Mouse (Mus musculus): ENCODE measurements at regions not wholly inside any gene's neighbourhood (a gene's known extent, or its start where the extent isn't known, plus 50 kb on each side); places are given as distances from the start of the nearest gene placed in this dataset.

GRCm38 (mm10) chr12:80002474-80003125 lies 110.2 kb downstream of the Zfp36l1 start:
- 49% methylated on average over 13 of the region's 13 CpGs for WGBS

GRCm38 (mm10) chr12:80001794-80002193 lies 111.0 kb downstream of the Zfp36l1 start:
- H3K9me3 ChIP-seq (replicated peaks) = no peaks in the 10 kb centered on the region
- peaks cover 31% of the 10 kb centered on the region for H3K4me1 ChIP-seq
- ATAC-seq (ENCODE audit: insufficient number of reproducible peaks, low FRiP score, low TSS enrichment, low read depth) = no peak
- H3K9ac ChIP-seq = no peak overlapping the region
- H3K27me3 ChIP-seq = no peaks in the 10 kb centered on the region
- no peaks in the 10 kb centered on the region for H3K36me3 ChIP-seq
- H3K27ac ChIP-seq (replicated peaks) = peak overlapping the region; percentile 70
- WGBS = 25% methylated on average over 2 of the region's 2 CpGs
- H3K4me2 ChIP-seq (replicated peaks) = no peak overlapping the region
- no peak overlapping the region for H3K4me3 ChIP-seq (replicated peaks)

More at GRCm38 (mm10) chr12:80002474-80003125, 110.2 kb downstream of the Zfp36l1 start:
- no peak overlapping the region for H3K4me2 ChIP-seq (replicated peaks)
- no peak overlapping the region for H3K9ac ChIP-seq
- H3K36me3 ChIP-seq = no peaks in the 10 kb centered on the region
- no peak overlapping the region for H3K4me3 ChIP-seq (replicated peaks)
- H3K4me1 ChIP-seq = peaks cover 31% of the 10 kb centered on the region
- ATAC-seq (ENCODE audit: insufficient number of reproducible peaks, low FRiP score, low TSS enrichment, low read depth) = no peak
- no peaks in the 10 kb centered on the region for H3K27me3 ChIP-seq
- peak overlapping the region; percentile 76 for H3K27ac ChIP-seq (replicated peaks)
- H3K9me3 ChIP-seq (replicated peaks) = no peaks in the 10 kb centered on the region

- no peak overlapping the region for H3K27ac ChIP-seq (replicated peaks)
- H3K27me3 ChIP-seq = no peaks in the 10 kb centered on the region
- no peak for ATAC-seq (ENCODE audit: insufficient number of reproducible peaks, low FRiP score, low TSS enrichment, low read depth)
- no peak overlapping the region for H3K4me2 ChIP-seq (replicated peaks)
- H3K9ac ChIP-seq = no peak overlapping the region
- H3K4me1 ChIP-seq = peaks cover 40% of the 10 kb centered on the region
- H3K4me3 ChIP-seq (replicated peaks) = no peak overlapping the region
- H3K9me3 ChIP-seq (replicated peaks) = no peaks in the 10 kb centered on the region
- WGBS = 91% methylated on average over 7 of the region's 7 CpGs
- H3K36me3 ChIP-seq = no peaks in the 10 kb centered on the region
These were observed 112.9 kb downstream of the Zfp36l1 start for GRCm38 (mm10) chr12:79999868-80000370.

- no peaks in the 10 kb centered on the region for H3K27me3 ChIP-seq
- H3K4me1 ChIP-seq = peaks cover 41% of the 10 kb centered on the region
- no peak overlapping the region for H3K4me3 ChIP-seq (replicated peaks)
- no peak for ATAC-seq (ENCODE audit: insufficient number of reproducible peaks, low FRiP score, low TSS enrichment, low read depth)
- WGBS = 77% methylated on average over 5 of the region's 5 CpGs
- no peaks in the 10 kb centered on the region for H3K9me3 ChIP-seq (replicated peaks)
- no peak overlapping the region for H3K9ac ChIP-seq
- no peaks in the 10 kb centered on the region for H3K36me3 ChIP-seq
- H3K27ac ChIP-seq (replicated peaks) = no peak overlapping the region
- no peak overlapping the region for H3K4me2 ChIP-seq (replicated peaks)
These were observed 114.0 kb downstream of the Zfp36l1 start for GRCm38 (mm10) chr12:79998788-79999187.

GRCm38 (mm10) chr12:79998339-79998738 lies 114.5 kb downstream of the Zfp36l1 start:
- H3K36me3 ChIP-seq = no peaks in the 10 kb centered on the region
- H3K9ac ChIP-seq = no peak overlapping the region
- H3K4me2 ChIP-seq (replicated peaks) = no peak overlapping the region
- peaks cover 43% of the 10 kb centered on the region for H3K4me1 ChIP-seq
- WGBS = 77% methylated on average over 2 of the region's 2 CpGs
- no peak for ATAC-seq (ENCODE audit: insufficient number of reproducible peaks, low FRiP score, low TSS enrichment, low read depth)
- H3K27ac ChIP-seq (replicated peaks) = no peak overlapping the region
- no peaks in the 10 kb centered on the region for H3K27me3 ChIP-seq
- no peak overlapping the region for H3K4me3 ChIP-seq (replicated peaks)
- H3K9me3 ChIP-seq (replicated peaks) = no peaks in the 10 kb centered on the region

GRCm38 (mm10) chr12:79997201-79997600 lies 115.6 kb downstream of the Zfp36l1 start:
- ATAC-seq (ENCODE audit: insufficient number of reproducible peaks, low FRiP score, low TSS enrichment, low read depth) = no peak
- H3K4me1 ChIP-seq = peaks cover 40% of the 10 kb centered on the region

GRCm38 (mm10) chr12:79995521-79996094 lies 117.2 kb downstream of the Zfp36l1 start:
- 90% methylated on average over 4 of the region's 4 CpGs for WGBS

More at GRCm38 (mm10) chr12:79997201-79997600, 115.6 kb downstream of the Zfp36l1 start:
- Histone ChIP-seq H3K27me3 (no peaks in the 10 kb centered on the region), H3K27ac (replicated peaks) (no peak overlapping the region), H3K4me2 (replicated peaks) (no peak overlapping the region), H3K9ac (no peak overlapping the region), H3K4me3 (replicated peaks) (no peak overlapping the region), H3K9me3 (replicated peaks) (no peaks in the 10 kb centered on the region), H3K36me3 (no peaks in the 10 kb centered on the region)
- WGBS = 57% methylated on average over 4 of the region's 4 CpGs

GRCm38 (mm10) chr12:79993821-79994571 lies 118.8 kb downstream of the Zfp36l1 start:
- peak; percentile 64 for ATAC-seq (ENCODE audit: insufficient number of reproducible peaks, low FRiP score, low TSS enrichment, low read depth)
- WGBS = 56% methylated on average over 5 of the region's 5 CpGs
- H3K27ac ChIP-seq (replicated peaks) = peak overlapping the region; percentile 84
- peaks cover 60% of the 10 kb centered on the region for H3K4me1 ChIP-seq
- no peak overlapping the region for H3K9ac ChIP-seq
- no peaks in the 10 kb centered on the region for H3K36me3 ChIP-seq
- no peak overlapping the region for H3K4me3 ChIP-seq (replicated peaks)
- no peak overlapping the region for H3K4me2 ChIP-seq (replicated peaks)
- no peaks in the 10 kb centered on the region for H3K9me3 ChIP-seq (replicated peaks)
- H3K27me3 ChIP-seq = no peaks in the 10 kb centered on the region

More at GRCm38 (mm10) chr12:79995521-79996094, 117.2 kb downstream of the Zfp36l1 start:
- H3K27me3 ChIP-seq = no peaks in the 10 kb centered on the region
- no peak overlapping the region for H3K9ac ChIP-seq
- no peaks in the 10 kb centered on the region for H3K9me3 ChIP-seq (replicated peaks)
- no peaks in the 10 kb centered on the region for H3K36me3 ChIP-seq
- no peak overlapping the region for H3K4me2 ChIP-seq (replicated peaks)
- H3K4me1 ChIP-seq = peaks cover 44% of the 10 kb centered on the region
- ATAC-seq (ENCODE audit: insufficient number of reproducible peaks, low FRiP score, low TSS enrichment, low read depth) = no peak
- H3K4me3 ChIP-seq (replicated peaks) = no peak overlapping the region
- H3K27ac ChIP-seq (replicated peaks) = 0 out of 2 replicates have a peak overlapping the region, but pooled peaks have one; percentile 7

- Histone ChIP-seq H3K9me3 (replicated peaks) (no peaks in the 10 kb centered on the region), H3K36me3 (no peaks in the 10 kb centered on the region), H3K9ac (no peak overlapping the region), H3K4me1 (peaks cover 83% of the 10 kb centered on the region), H3K27me3 (no peaks in the 10 kb centered on the region), H3K4me3 (replicated peaks) (no peak overlapping the region), H3K4me2 (replicated peaks) (no peak overlapping the region), H3K27ac (replicated peaks) (peak overlapping the region; percentile 89)
- ATAC-seq (ENCODE audit: insufficient number of reproducible peaks, low FRiP score, low TSS enrichment, low read depth) = no peak
- WGBS = 42% methylated on average over 5 of the region's 5 CpGs
These were observed 121.5 kb downstream of the Zfp36l1 start for GRCm38 (mm10) chr12:79991279-79991678.

GRCm38 (mm10) chr12:79990751-79991150 lies 122.1 kb downstream of the Zfp36l1 start:
- no peaks in the 10 kb centered on the region for H3K27me3 ChIP-seq
- no peaks in the 10 kb centered on the region for H3K36me3 ChIP-seq
- ATAC-seq (ENCODE audit: insufficient number of reproducible peaks, low FRiP score, low TSS enrichment, low read depth) = no peak
- no peak overlapping the region for H3K4me3 ChIP-seq (replicated peaks)
- H3K9me3 ChIP-seq (replicated peaks) = no peaks in the 10 kb centered on the region
- H3K4me1 ChIP-seq = peaks cover 88% of the 10 kb centered on the region
- WGBS = 48% methylated on average over 4 of the region's 4 CpGs
- H3K4me2 ChIP-seq (replicated peaks) = no peak overlapping the region
- H3K27ac ChIP-seq (replicated peaks) = peak overlapping the region; percentile 89
- no peak overlapping the region for H3K9ac ChIP-seq

GRCm38 (mm10) chr12:79989582-79990110 lies 123.2 kb downstream of the Zfp36l1 start:
- Histone ChIP-seq H3K4me3 (replicated peaks) (no peak overlapping the region), H3K4me1 (peaks cover 86% of the 10 kb centered on the region), H3K9ac (no peak overlapping the region), H3K27ac (replicated peaks) (peak overlapping the region; percentile 89), H3K36me3 (no peaks in the 10 kb centered on the region), H3K4me2 (replicated peaks) (no peak overlapping the region), H3K9me3 (replicated peaks) (no peaks in the 10 kb centered on the region), H3K27me3 (no peaks in the 10 kb centered on the region)
- WGBS = 30% methylated on average over 9 of the region's 9 CpGs
- no peak; the same call in 1 of the 2 replicates for ATAC-seq (ENCODE audit: insufficient number of reproducible peaks, low FRiP score, low TSS enrichment, low read depth)
